Mouse (Mus musculus) lung, embryonic 14.5 days (tissue): ENCODE measurements around the gene Timm8b. TPM values are rescaled to one million over a fixed set of nuclear protein-coding genes. Genes with fewer than 3 reads are reported as not detected.

Experiments used
- ATAC-seq: fragments of 200-750 bp; cut with Nextera tagmentation; 2 replicates; pipeline ENCODE4 v1.8.0; 2017; ENCODE audit warnings: mild to moderate bottlenecking, moderate TSS enrichment, moderate library complexity; ENCODE audit not compliant: insufficient read depth
- DNase-seq: peaks from one replicate; pipeline ENCODE4 v3.0.0-alpha.2; 2015
- H3K27ac ChIP-seq: fragments of 300-500 bp; sonication (generic); 2 replicates; pipeline ENCODE4 v1.5.1; 2014; ENCODE audit warnings: low read depth, mild to moderate bottlenecking, moderate library complexity
- H3K27me3 ChIP-seq: fragments of 300-500 bp; sonication (generic); 2 replicates; pipeline ENCODE4 v1.6.1; 2014; ENCODE audit warnings: low read length, control low read depth; ENCODE audit not compliant: insufficient read depth
- H3K36me3 ChIP-seq: fragments of 300-500 bp; sonication (generic); 2 replicates; pipeline ENCODE4 v1.6.1; 2014; ENCODE audit warnings: control low read depth; ENCODE audit not compliant: insufficient read depth
- H3K4me1 ChIP-seq: fragments of 300-500 bp; sonication (generic); 2 replicates; pipeline ENCODE4 v1.6.1; 2014; ENCODE audit warnings: antibody characterized with exemption, control low read depth; ENCODE audit not compliant: insufficient read depth
- H3K4me2 ChIP-seq: fragments of 300-500 bp; sonication (generic); 2 replicates; pipeline ENCODE4 v1.6.1; 2014; ENCODE audit warnings: mild to moderate bottlenecking
- H3K4me3 ChIP-seq: fragments of 300-500 bp; sonication (generic); 2 replicates; pipeline ENCODE4 v1.5.1; 2014; ENCODE audit warnings: low read depth, low read length
- H3K9ac ChIP-seq: fragments of 300-500 bp; sonication (generic); 2 replicates; pipeline ENCODE4 v1.6.1; 2014
- H3K9me3 ChIP-seq: fragments of 300-500 bp; sonication (generic); 2 replicates; pipeline ENCODE4 v1.6.1; 2016; ENCODE audit warnings: low read depth, low read length, control low read depth
- CTCF ChIP-seq: IDR thresholded peaks from 2 replicates; pipeline ENCODE4 v1.5.1; 2016; ENCODE audit warnings: antibody characterized with exemption, low read depth
- WGBS: fragments of 180-500 bp; shearing (Covaris S2); extraction: QIAGEN DNeasy Blood & Tissue Kit; methylation state at CpG from one replicate; pipeline ENCODE4 v1.1.7; 2014; 5-methylcytosine and 5-hydroxymethylcytosine counted together
- polyA plus RNA-seq: library from polyadenylated mRNA; unstranded; fragments of >200 nt; fragmentation: Nextera tagmentation; extraction: Ambion mirVana; gene quantifications from 2 replicates; pipeline ENCODE4 v1.2.1, GENCODE M21; 2014

Gene Timm8b
- polyA plus RNA-seq, 1 experiment from 2014 or later = 224 TPM

DNA sequence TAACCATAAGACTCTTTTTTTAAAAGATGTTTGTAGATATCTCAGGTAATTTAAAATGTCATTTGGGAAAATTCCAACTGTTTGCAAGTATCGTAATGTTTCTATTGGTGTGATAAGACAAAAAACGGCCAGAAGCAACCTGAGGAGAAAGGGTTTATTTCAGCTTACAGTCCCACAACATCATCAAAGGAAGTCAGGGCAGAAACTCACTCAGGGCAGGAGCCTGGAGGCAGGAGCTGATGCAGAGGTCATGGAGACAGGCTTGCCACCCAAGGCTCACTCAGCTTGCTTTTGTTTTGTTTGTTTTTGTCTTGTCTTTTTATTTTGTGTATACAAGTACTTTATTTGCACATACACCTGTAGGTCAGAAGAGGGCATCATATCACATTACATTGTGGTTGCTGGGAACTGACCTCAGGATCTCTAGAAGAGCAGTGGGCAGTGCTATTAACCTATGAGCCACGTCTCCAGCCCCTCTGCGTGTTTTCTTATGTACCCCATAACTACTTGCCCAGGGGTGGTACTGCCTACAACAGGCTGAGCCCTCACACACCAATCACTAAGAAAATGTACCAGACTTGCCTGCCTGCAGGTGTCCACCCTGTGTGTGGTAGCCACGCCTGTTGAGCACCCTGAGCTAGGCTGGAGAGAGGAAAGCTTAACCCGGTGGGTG lies 28.4 kb downstream of the Timm8b start:
- no peak for TF ChIP-seq CTCF
- no peak for ATAC-seq

DNA sequence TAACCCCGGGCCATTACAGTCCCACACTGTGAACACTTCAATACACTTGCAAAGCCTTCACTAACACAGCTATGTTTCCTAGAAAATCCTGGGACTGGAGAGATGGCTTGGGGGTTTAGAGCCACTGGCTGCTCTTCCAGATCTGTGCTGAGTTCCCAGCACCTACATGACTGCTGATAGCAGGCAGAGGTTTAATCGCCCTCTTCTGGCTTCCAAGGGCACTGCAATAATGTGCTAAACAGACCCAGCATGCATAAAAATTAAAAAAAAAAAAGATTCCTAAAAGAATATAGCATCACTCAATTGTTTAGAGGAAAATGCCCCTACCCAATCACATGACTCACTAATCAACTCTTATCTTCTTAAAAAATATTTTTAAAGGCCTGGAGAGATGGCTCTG lies 29.3 kb downstream of the Timm8b start:
- Histone ChIP-seq H3K9ac (no peak overlapping the region), H3K27me3 (no peaks in the 10 kb centered on the region), H3K4me1 (no peaks in the 10 kb centered on the region), H3K4me2 (no peak overlapping the region), H3K4me3 (no peak overlapping the region), H3K27ac (no peak overlapping the region), H3K36me3 (peaks cover 40% of the 10 kb centered on the region), H3K9me3 (no peaks in the 10 kb centered on the region)
- ATAC-seq (no peak), DNase-seq (peak; percentile 44)
- 61% methylated on average over 2 of the region's 2 CpGs for WGBS
- TF ChIP-seq CTCF = peak; percentile 43

More for the DNA sequence above, 28.4 kb downstream of the Timm8b start:
- no peaks in the 10 kb centered on the region for H3K27me3 ChIP-seq
- H3K4me3 ChIP-seq = no peak overlapping the region
- H3K9ac ChIP-seq = no peak overlapping the region
- 75% methylated on average over 6 of the region's 6 CpGs for WGBS
- no peaks in the 10 kb centered on the region for H3K9me3 ChIP-seq
- DNase-seq = no peak
- H3K36me3 ChIP-seq = peaks cover 32% of the 10 kb centered on the region
- no peak overlapping the region for H3K4me2 ChIP-seq
- H3K4me1 ChIP-seq = no peaks in the 10 kb centered on the region
- no peak overlapping the region for H3K27ac ChIP-seq

DNA sequence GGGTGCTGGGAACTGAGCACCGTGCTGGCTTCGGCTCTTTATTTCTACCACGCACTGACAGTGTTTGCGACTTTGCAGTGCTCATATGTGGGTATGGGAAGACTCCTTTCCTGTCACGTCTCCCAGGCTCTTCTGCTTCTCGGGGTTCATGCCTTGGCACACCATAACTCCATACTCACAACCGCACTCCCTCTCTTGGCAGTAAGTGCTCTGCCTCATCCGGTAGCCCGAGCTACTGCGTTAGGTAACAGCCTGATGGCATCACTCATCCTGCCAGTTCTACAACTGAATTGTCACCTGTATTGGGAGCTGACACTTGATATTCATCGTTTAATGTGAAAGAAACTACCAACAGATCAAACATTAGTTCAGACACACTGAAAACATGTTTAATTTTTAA lies 30.6 kb downstream of the Timm8b start:
- no peak overlapping the region for H3K4me3 ChIP-seq

DNA sequence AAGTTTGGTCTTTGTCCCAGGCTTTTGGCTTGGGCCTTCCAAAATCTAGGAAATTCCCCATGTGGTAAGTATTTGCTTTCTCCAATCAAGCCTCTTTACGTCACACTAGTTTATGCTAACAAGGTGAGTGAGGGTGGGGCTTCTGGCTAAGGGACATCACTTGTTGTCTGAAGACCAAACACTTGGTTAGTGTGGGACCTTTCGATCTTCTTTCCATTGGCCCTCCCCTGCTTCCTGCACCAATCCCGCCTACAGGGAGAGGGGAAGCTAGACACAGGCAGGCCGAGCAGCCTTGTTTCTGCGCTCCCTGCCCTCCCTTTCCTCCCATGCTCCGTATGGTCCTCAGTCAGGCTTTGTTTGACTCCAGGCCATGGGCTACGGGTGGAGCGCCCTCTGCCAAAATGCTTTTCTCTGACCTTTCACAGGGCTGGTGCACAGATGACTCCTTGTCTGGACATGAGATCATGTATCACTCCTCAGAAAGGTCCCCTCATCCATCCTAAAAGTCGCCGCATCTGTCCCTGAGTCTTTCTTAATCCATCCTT lies 43.2 kb downstream of the Timm8b start:
- no peak overlapping the region for H3K4me2 ChIP-seq
- no peak overlapping the region for H3K4me3 ChIP-seq
- no peaks in the 10 kb centered on the region for H3K9me3 ChIP-seq
- no peak for ATAC-seq
- H3K27me3 ChIP-seq = no peaks in the 10 kb centered on the region
- H3K27ac ChIP-seq = no peak overlapping the region
- H3K9ac ChIP-seq = no peak overlapping the region
- no peak for DNase-seq
- 79% methylated on average over 10 of the region's 10 CpGs for WGBS
- TF ChIP-seq CTCF = no peak
- H3K36me3 ChIP-seq = peaks cover 92% of the 10 kb centered on the region
- H3K4me1 ChIP-seq = no peaks in the 10 kb centered on the region

More for the DNA sequence above, 30.6 kb downstream of the Timm8b start:
- no peak overlapping the region for H3K27ac ChIP-seq
- no peak overlapping the region for H3K4me2 ChIP-seq
- H3K27me3 ChIP-seq = no peaks in the 10 kb centered on the region
- H3K9ac ChIP-seq = no peak overlapping the region
- H3K9me3 ChIP-seq = no peaks in the 10 kb centered on the region
- peaks cover 50% of the 10 kb centered on the region for H3K36me3 ChIP-seq
- no peak for DNase-seq
- TF ChIP-seq CTCF = no peak
- 91% methylated on average over 11 of the region's 11 CpGs for WGBS
- ATAC-seq = no peak
- no peaks in the 10 kb centered on the region for H3K4me1 ChIP-seq

DNA sequence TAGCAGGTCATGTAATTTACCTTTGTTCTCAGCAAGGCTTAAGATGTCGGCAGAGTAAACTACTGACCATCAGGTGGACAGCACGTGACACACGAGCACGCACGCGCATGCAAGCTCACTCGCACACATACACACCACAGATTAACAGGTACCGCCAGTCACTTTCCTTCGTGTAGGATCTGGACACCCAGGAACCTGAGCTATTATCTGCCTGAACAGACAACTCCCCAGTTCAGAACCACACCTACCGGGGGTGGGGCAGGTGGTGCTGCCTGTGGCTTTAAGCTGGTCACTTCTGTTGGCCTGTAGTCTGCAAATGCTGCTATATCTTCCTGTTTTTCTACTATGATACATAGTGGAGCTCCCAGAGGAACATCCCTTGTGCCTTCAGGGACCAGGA lies 46.8 kb downstream of the Timm8b start:
- TF ChIP-seq CTCF = no peak
- Histone ChIP-seq H3K27me3 (no peaks in the 10 kb centered on the region), H3K4me3 (no peak overlapping the region), H3K27ac (no peak overlapping the region), H3K36me3 (peaks cover 82% of the 10 kb centered on the region), H3K9me3 (no peaks in the 10 kb centered on the region), H3K9ac (no peak overlapping the region), H3K4me2 (no peak overlapping the region), H3K4me1 (no peaks in the 10 kb centered on the region)
- DNase-seq (no peak), ATAC-seq (no peak)
- WGBS = 94% methylated on average over 10 of the region's 10 CpGs

Other genes starting within 250 kb of the Timm8b start
- gene Plet1, start 109.4 kb upstream of the Timm8b start, polyA plus RNA-seq = 0.11 and 0.26 TPM in 2 replicates
- gene Pts, start 75.2 kb upstream of the Timm8b start, polyA plus RNA-seq = 61.1 and 61.3 TPM in 2 replicates
- gene Il18, start 49.1 kb upstream of the Timm8b start, polyA plus RNA-seq = 6.6 and 7.8 TPM in 2 replicates
- 0.17 and 0.26 TPM in 2 replicates for gene Bco2, start 48.7 kb upstream of the Timm8b start, polyA plus RNA-seq
- gene Tex12, start 42.6 kb upstream of the Timm8b start, polyA plus RNA-seq = not detected in 2 replicates
- gene Sdhd, start 98 bp upstream of the Timm8b start, polyA plus RNA-seq = 288 and 300 TPM in 2 replicates
- 3.8 and 4.5 TPM in 2 replicates for gene Pih1d2, start 13.4 kb downstream of the Timm8b start, polyA plus RNA-seq
- gene Nkapd1, start 13.6 kb downstream of the Timm8b start, polyA plus RNA-seq = 21.9 and 25.2 TPM in 2 replicates
- gene Dlat, start 55.9 kb downstream of the Timm8b start, polyA plus RNA-seq = 53.7 and 55.3 TPM in 2 replicates
- gene Dixdc1, start 135.6 kb downstream of the Timm8b start, polyA plus RNA-seq = 11.6 and 12.1 TPM in 2 replicates
- gene 2310030G06Rik, start 142.6 kb downstream of the Timm8b start, polyA plus RNA-seq = 9.7 and 10.0 TPM in 2 replicates
- gene Cryab, start 147.4 kb downstream of the Timm8b start, polyA plus RNA-seq = 41.1 and 64.3 TPM in 2 replicates
- 3.4 and 6.0 TPM in 2 replicates for gene Hspb2, start 148.4 kb downstream of the Timm8b start, polyA plus RNA-seq
- 15.2 and 15.3 TPM in 2 replicates for gene Fdxacb1, start 164.3 kb downstream of the Timm8b start, polyA plus RNA-seq
- 39.5 and 43.7 TPM in 2 replicates for gene Alg9, start 171.1 kb downstream of the Timm8b start, polyA plus RNA-seq
- gene 1110032A03Rik, start 171.6 kb downstream of the Timm8b start, polyA plus RNA-seq = 29.1 and 30.3 TPM in 2 replicates
- gene Ppp2r1b, start 241.4 kb downstream of the Timm8b start, polyA plus RNA-seq = 72.9 and 73.7 TPM in 2 replicates